Mouse (Mus musculus) erythroblast, embryonic 14.5 days (primary cell): ENCODE data around the gene H2-Ob. TPM values are rescaled to one million over a fixed set of nuclear protein-coding genes. Genes with fewer than 3 reads are reported as not detected.

ENCODE experiments used
- H3K27me3 ChIP-seq: 2 replicates; pipeline ENCODE4 v1.6.1; 2012; ENCODE audit warnings: inconsistent platforms; ENCODE audit not compliant: control insufficient read depth
- H3K36me3 ChIP-seq: 2 replicates; pipeline ENCODE4 v1.6.1; 2012; ENCODE audit warnings: mild to moderate bottlenecking, inconsistent platforms; ENCODE audit not compliant: control insufficient read depth
- H3K4me1 ChIP-seq: 2 replicates; pipeline ENCODE4 v1.6.1; 2012; ENCODE audit warnings: inconsistent platforms; ENCODE audit not compliant: control insufficient read depth
- H3K4me3 ChIP-seq: replicated peaks from 2 replicates; pipeline ENCODE3; 2012; ENCODE audit warnings: moderate library complexity, mild to moderate bottlenecking, inconsistent platforms
- H3K9me3 ChIP-seq: 2 replicates; pipeline ENCODE4 v1.6.1; 2012; ENCODE audit warnings: low read length, inconsistent platforms, mixed read lengths; ENCODE audit not compliant: control insufficient read depth
- GATA1 ChIP-seq: IDR thresholded peaks from 2 replicates; pipeline ENCODE4 v1.6.1; 2012; ENCODE audit warnings: low read length, inconsistent platforms, mixed read lengths
- TAL1 ChIP-seq: IDR thresholded peaks from 3 replicates; pipeline ENCODE4 v1.6.1; 2012; ENCODE audit warnings: low read length, inconsistent platforms, mixed read lengths
- polyA plus RNA-seq: library from polyadenylated mRNA; stranded (reverse); fragments of >175 nt; gene quantifications from 2 replicates; pipeline ENCODE4 v1.2.3, GENCODE M21; 2012

Gene H2-Ob
- polyA plus RNA-seq, 1 experiment = not detected

DNA sequence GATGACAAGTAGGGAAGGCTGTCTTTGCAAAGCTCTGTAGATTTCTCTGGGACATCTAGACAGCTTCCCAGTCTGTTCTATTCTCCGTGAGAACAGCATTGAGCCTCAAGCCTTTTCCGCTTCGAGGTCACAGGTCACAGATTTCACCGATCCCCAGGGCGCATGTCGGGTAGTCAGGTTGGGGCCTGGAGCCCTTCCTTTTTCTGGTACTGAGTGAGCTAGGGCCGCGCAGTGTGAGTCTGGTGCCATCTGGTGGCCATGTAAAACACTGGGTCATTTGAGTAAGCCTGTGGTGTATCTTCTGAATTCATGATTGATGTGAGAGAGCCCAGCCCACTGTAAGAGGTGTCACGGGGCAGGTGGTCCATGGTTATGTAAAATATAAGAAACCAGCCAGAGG is 3.8 kb upstream of the H2-Ob start:
- no peak for TF ChIP-seq GATA1
- no peak for TF ChIP-seq TAL1
- H3K4me3 ChIP-seq = no peak overlapping the region

GRCm38 (mm10) chr17:34236691-34237090 is 2.0 kb upstream of the H2-Ob start:
- H3K4me1 ChIP-seq = no peaks in the 10 kb centered on the region
- no peak overlapping the region for H3K4me3 ChIP-seq
- no peaks in the 10 kb centered on the region for H3K9me3 ChIP-seq
- TF ChIP-seq GATA1 = no peak
- TF ChIP-seq TAL1 = no peak
- H3K27me3 ChIP-seq = no peaks in the 10 kb centered on the region; the same call in 1 of the 2 replicates
- no peaks in the 10 kb centered on the region for H3K36me3 ChIP-seq

More for the DNA sequence above, 3.8 kb upstream of the H2-Ob start:
- Histone ChIP-seq H3K27me3 (no peaks in the 10 kb centered on the region; the same call in 1 of the 2 replicates), H3K36me3 (no peaks in the 10 kb centered on the region), H3K4me1 (no peaks in the 10 kb centered on the region), H3K9me3 (no peaks in the 10 kb centered on the region)

DNA sequence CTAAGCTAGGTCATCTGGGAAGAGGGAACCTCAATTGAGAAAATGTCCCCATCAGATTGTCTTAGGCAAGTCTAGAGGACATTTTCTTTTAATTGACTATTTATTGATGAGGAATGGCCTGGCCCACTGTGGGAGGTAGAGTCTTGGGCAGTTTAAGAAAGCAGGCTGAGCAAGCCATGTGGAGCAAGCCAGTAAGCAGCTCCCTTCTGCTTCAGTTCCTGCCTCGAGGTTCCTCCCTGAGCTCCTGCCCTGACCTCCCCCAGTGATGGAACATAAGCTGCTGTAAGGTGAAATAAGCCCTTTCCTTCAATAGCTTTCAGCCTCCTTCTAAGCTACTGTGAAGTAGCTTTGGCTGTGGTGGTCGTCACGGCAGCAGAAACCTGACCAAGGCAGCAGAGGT is 962 bp upstream of the H2-Ob start:
- Histone ChIP-seq H3K9me3 (no peaks in the 10 kb centered on the region), H3K4me3 (no peak overlapping the region)
- TF ChIP-seq GATA1 (no peak), TAL1 (no peak)

GRCm38 (mm10) chr17:34239601-34240041 is 918 bp downstream of the H2-Ob start:
- Histone ChIP-seq H3K27me3 (no peaks in the 10 kb centered on the region; the same call in 1 of the 2 replicates), H3K9me3 (no peaks in the 10 kb centered on the region), H3K36me3 (no peaks in the 10 kb centered on the region), H3K4me1 (no peaks in the 10 kb centered on the region), H3K4me3 (no peak overlapping the region)
- TF ChIP-seq TAL1 (no peak), GATA1 (no peak)

More for the DNA sequence above, 962 bp upstream of the H2-Ob start:
- H3K36me3 ChIP-seq = no peaks in the 10 kb centered on the region
- H3K27me3 ChIP-seq = no peaks in the 10 kb centered on the region; the same call in 1 of the 2 replicates
- no peaks in the 10 kb centered on the region for H3K4me1 ChIP-seq

DNA sequence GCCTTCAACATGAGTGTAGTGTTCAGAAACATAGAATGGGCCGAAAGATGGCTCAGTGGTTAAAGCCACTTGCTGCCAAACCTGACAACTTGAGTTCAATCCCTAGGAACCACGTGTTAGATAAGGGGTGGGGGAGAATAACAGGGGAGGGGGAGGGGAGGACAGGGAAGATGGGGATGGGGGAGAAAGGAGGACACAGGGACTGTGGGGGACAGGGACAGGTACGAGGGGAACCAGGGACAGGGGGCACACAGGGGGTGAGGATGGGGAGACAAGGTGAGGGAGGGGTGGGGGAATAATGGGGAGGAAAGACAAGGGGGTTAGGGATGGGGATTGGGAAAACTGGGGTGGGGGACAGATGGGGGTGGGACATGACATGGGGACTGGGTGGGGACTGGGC is 1.7 kb downstream of the H2-Ob start:
- Histone ChIP-seq H3K27me3 (no peaks in the 10 kb centered on the region; the same call in 1 of the 2 replicates), H3K36me3 (no peaks in the 10 kb centered on the region), H3K4me3 (no peak overlapping the region), H3K9me3 (no peaks in the 10 kb centered on the region), H3K4me1 (no peaks in the 10 kb centered on the region)
- no peak for TF ChIP-seq TAL1
- TF ChIP-seq GATA1 = no peak

GRCm38 (mm10) chr17:34240916-34241315 is 2.2 kb downstream of the H2-Ob start:
- Histone ChIP-seq H3K4me3 (no peak overlapping the region), H3K36me3 (no peaks in the 10 kb centered on the region), H3K9me3 (no peaks in the 10 kb centered on the region), H3K27me3 (no peaks in the 10 kb centered on the region; the same call in 1 of the 2 replicates), H3K4me1 (no peaks in the 10 kb centered on the region)
- TF ChIP-seq GATA1 = no peak
- TF ChIP-seq TAL1 = no peak

DNA sequence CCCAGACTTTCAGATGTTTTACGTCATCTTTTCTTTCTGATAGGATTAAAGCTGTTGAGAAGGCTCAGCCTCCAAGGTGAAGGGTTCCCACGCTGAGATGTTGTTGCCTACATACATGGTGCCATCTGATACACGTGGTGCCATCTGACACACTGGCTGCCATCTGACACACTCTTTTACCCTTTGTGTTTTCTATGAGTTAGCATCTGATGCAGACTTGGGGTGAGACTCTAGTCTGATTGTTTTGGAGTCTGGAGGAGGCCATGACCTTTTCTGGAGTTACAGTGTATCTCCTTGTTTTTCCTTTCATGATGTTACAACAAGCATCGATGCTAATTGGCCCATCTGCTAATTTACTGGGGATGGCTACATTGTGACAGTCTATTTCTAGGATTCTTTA is 6.0 kb downstream of the H2-Ob start:
- no peaks in the 10 kb centered on the region for H3K36me3 ChIP-seq
- H3K9me3 ChIP-seq = no peaks in the 10 kb centered on the region
- H3K27me3 ChIP-seq = no peaks in the 10 kb centered on the region; the same call in 1 of the 2 replicates
- no peak overlapping the region for H3K4me3 ChIP-seq
- no peak for TF ChIP-seq GATA1
- no peak for TF ChIP-seq TAL1
- no peaks in the 10 kb centered on the region for H3K4me1 ChIP-seq

DNA sequence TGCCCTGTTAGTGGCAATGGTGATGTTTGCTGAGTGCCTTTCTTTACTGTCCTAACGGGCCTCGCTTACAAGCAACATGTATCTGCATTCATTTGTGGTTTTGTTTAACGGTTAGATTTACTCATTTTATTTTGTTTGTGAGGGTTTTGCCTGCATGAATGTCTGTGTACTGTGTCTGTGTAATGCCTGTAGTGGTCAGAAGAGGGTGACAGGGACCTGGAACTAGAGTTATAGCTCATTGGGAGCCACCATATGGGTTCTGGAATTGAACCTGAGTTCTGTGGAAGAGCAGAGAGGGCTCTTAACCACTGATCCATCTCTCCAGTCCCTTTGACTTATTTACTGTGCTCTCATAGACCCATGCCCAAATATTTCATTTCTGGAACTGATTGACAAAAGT is 8.3 kb downstream of the H2-Ob start:
- Histone ChIP-seq H3K4me1 (no peaks in the 10 kb centered on the region), H3K27me3 (no peaks in the 10 kb centered on the region), H3K4me3 (no peak overlapping the region), H3K36me3 (no peaks in the 10 kb centered on the region), H3K9me3 (no peaks in the 10 kb centered on the region)
- TF ChIP-seq TAL1 (no peak), GATA1 (no peak)

- H3K9me3 ChIP-seq = no peaks in the 10 kb centered on the region
- no peak for TF ChIP-seq TAL1
- no peak for TF ChIP-seq GATA1
- no peaks in the 10 kb centered on the region for H3K4me1 ChIP-seq
Measured at GRCm38 (mm10) chr17:34248764-34249163, 10.1 kb downstream of the H2-Ob start.

DNA sequence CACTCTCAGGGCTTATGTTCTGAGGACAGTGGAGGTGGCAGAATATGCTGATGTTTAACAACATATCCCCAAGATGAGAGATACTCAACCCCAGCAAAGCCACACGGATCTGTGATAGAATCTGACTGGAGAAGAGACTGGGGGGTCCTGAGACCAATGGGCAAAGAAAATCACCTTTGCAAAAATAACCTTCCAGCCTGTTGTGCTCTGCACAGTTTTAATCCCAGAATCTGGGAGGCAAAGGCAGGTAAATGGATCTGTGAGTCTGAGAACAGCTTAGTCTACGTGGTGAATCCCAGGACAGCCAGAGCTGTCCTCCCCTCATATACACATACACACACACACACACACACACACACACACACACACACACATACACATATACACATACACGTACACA is 10.7 kb downstream of the H2-Ob start:
- Histone ChIP-seq H3K9me3 (no peaks in the 10 kb centered on the region), H3K27me3 (no peaks in the 10 kb centered on the region), H3K4me1 (no peaks in the 10 kb centered on the region), H3K4me3 (no peak overlapping the region), H3K36me3 (no peaks in the 10 kb centered on the region)
- TF ChIP-seq TAL1 (no peak), GATA1 (no peak)

More at GRCm38 (mm10) chr17:34248764-34249163, 10.1 kb downstream of the H2-Ob start:
- H3K4me3 ChIP-seq = no peak overlapping the region
- H3K27me3 ChIP-seq = no peaks in the 10 kb centered on the region
- H3K36me3 ChIP-seq = no peaks in the 10 kb centered on the region
